Mouse (Mus musculus): ENCODE measurements at regions not wholly inside any gene's neighbourhood (a gene's known extent, or its start where the extent isn't known, plus 50 kb on each side); places are given as distances from the start of the nearest gene placed in this dataset.

DNA sequence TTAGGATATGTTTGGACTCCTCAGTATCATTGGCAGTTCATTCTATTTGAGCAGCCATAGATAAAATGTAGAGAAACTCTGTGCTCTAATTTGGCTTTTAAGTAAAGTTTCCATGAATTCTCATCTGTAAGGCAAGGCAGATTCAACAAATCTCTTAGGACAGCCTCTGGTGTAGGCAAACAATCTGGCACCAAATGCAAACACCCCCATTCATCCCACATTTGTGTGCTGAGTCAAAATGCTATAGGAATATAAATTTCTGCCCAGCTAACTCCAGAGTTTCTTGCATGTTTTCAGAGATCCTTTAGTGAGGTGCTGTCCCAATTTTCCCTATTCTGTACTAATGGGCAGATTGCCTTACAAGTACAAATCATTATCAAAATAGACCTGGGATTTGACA lies 695.7 kb upstream of the Kif18a start:
- DNase-seq (ENCODE audit: low read depth), result no peak

DNA sequence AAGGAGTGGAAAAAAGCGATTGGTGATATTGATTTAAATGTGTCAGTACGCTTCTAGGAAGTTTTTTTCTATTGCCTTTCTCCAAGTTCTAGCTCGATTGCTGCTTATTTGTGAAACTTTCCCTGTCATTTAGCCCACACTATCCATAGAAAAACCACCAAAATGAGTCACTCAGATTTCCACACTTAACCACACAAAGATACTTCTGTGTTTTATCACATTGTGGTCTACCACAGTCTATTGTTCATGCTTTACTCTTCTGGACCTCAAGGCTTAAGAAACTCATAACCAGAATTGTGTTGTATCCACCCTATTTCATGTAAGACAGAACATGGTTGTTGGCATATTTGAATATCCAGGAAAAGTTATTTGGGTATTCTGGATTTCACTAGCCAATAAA lies 687.0 kb upstream of the Kif18a start:
- no peak for DNase-seq (ENCODE audit: low read depth)

DNA sequence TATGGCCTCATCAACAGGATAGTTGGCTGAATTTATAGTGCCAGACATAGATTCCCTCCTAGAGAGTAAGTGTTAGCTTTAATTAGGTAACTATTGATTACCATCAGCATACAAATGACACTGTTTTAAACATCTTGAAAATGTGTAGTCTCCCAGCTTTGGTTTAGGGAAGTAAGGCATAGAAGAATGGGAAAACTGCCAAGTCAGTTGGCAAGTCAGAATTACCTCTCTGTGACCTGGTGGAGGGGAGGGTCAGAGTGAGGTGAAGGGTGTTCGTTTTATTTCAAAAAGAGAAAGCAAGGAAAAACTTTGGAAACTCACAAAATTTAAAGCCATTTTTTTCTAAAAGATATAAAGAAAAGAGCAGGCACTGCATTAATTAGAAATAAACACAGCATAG lies 680.2 kb upstream of the Kif18a start:
- no peak for DNase-seq (ENCODE audit: low read depth)

DNA sequence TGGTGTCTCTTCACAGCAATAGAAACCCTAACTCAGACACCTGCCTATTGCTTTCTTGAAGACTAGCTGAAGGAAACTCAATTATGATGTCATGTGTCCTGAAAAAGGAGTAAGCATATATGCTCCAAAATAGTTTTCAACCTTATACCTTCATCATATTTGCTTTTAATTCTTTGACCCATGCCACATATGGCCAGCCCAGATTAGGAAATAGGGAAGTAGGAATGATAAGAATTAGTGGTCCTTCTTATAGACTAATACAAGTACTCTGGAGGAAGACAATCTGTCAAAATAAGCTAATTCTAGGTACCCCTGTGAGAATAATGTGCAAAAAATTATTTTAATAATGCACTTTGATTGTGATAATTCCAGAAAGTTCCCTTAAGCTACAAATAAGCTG lies 661.0 kb upstream of the Kif18a start:
- no peak for DNase-seq (ENCODE audit: low read depth)

DNA sequence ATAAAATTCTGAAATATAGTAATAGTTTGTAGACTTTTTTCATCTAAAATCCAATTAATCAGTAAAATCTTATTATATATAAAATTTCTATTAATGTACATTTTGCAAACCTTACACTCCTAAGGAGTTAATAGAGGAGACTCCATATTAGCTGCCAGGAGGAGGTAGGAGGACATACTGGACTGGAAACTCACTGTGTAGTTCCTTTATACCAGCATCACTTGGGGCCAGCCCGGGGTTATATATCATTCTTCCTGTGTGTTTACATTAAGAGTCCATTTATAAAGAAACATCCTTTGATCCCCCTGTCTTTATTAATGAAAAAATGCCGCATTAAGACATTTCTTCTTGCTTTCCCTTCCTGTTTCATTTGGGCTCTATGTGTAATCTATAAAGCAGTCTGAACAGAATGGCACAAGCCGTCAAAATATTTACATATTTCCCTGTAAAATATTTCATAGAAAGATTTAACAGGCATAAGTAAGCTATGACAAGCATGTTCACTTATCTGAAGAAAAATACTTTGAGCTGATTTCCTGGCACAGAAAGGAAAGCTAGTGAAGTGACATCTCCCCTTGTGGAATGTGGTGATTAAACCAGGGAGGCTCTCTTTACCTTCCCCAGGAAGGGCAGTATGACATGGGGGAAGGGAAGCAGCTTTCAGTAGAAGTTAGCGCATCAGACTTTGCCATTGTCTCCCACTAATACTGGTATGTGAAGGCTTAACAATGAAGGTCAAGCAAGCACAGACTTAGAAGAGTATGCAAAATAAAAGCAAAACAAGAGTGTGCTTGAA lies 658.0 kb upstream of the Kif18a start:
- no peak for DNase-seq (ENCODE audit: low read depth)

DNA sequence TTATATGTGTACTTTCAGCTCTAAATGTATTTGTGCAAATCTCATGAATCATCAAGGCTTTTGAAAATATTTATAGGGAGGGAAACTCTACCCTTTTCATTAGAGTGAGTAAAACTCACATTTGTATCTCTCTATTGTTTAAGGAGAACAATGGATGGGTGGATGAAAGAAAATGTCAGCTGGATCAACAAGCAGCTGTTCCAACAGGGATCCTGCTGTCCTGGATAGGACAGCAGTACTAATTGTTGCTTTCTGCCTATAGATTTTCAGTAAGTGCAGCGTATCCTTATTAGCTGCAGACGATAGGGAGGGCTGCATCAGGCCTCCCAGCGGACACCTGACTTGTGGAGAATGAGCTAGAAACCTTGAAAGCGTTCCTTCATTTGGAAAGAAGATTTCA lies 644.9 kb upstream of the Kif18a start:
- DNase-seq (ENCODE audit: low read depth), result no peak

DNA sequence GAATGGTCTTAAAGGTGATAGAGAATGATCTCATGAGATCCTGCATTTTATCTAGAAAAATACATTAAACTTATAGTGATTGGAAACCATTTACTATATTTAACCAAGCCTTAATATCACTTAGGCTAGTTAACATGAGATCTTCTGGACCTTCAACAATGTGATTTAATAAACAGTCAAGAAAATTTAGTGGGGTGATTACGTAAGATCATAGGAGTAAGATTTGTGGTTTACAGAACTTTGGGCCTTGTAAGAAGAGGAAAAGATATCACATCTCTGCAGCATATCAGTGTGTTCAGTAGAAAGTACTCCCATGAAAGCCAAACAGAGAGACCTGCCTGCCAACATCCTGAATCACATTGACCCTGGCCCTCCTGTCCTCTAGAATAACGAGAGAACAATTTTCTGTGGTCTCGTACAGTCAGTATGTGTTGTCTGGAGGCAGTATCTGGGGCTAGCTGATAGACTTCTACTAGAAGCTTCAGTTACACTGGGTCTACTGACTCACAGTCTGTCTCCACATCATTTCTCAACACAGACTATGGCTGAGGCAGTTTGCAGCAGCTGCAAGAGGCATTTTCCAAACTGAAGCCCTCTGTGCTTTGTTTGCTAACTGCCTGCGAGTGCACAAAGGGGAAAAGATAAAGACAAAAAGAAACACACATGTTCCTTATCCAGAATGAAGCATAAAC lies 619.7 kb upstream of the Kif18a start:
- no peak for DNase-seq (ENCODE audit: low read depth)

DNA sequence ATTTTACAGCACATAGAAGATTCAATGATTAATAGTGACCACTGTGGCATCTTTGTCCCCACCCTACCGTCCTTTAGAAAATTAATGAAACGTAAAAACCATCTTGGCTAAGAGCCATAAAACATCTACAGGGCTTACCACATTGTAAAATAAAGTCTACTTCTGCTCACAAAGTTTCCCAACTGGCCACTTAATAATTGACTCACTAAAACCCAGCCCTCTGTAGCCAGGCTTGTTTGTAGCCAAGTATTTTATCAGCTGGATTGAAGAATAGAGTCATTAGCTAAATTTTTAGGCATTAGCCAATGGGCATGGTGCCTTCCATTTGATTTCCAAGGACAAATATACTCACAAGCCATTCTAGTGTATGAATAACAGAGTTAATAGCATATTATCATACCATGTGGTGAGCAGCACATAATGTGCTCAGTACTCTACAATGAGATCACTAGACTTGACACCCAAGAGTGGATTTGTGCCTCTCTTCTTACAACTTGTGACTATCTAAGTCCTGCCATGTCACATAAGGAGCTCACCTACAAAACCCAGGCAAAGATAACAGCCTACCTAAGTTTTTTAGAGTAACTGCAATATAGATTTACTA lies 602.7 kb upstream of the Kif18a start:
- no peak for DNase-seq (ENCODE audit: low read depth)

DNA sequence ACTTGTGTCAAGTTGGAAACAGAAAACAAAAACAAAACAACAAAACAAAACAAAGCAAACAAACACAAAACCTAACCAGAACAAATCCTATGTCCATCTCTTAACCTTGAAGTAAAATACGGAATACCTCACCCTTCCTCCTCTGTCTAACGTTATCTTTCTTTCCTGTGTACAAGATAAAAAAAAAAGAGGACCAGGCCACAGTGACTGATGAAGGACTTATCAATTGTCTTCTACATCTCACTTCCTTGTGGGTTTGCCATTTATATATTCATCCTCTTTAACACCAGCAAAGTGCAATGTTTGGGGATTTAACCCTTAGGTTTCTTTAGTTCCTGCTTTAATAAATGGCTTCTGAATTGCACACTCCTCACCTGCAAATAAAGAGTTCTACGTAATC lies 599.0 kb upstream of the Kif18a start:
- no peak for DNase-seq (ENCODE audit: low read depth)

DNA sequence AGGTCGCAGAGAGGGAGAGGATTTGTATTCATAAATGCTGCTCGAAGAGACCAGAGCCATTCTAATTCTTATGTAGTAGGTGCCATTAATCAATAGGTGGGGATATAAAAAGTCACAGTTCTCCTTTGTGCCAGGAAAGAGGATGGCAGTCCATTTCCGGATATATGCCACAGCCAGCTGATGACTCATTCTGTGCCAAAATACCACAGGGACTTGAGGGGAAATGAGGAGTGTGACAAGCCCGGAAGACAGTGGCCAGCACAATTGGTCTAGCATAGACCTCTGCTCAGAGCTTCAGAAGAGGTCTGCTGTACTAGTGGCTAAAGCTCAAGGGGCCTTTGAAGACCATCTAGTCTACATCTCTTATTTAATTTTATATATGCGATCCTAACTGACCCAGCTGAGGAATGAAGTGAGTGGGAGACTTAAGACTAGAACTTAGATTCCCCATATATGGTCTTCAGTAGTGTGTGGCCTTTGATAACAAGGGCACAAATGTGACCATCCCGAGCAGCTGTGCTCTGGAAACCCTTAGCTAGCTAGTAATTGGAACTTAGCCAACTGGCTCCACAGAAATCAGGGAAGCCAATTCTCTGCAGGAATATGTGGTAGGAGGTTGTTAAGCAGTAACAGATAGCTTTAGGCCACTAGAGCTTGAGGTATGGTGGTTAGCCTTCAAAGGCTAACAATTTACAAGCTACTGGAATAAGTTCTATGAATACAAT lies 594.4 kb upstream of the Kif18a start:
- DNase-seq (ENCODE audit: low read depth), result no peak

DNA sequence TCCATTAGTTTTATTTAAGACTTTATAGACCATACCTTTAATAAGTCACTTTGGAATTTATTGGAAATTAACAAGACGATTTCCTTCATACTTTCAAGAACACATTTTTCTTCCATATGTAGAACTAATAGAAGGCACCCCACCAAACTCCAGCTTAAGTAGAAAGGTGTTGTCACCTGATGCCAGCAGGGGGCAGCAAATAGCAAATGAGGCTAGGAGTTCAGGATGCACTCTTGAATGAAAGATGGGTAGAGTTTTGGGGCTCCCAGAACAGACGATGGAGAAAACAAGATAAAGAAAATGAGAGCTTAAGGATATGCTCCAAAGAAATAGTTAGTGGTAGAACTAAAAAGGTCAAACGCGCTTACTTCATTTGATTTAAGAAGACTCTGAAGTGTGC lies 590.4 kb upstream of the Kif18a start:
- DNase-seq (ENCODE audit: low read depth), result peak; percentile 5

DNA sequence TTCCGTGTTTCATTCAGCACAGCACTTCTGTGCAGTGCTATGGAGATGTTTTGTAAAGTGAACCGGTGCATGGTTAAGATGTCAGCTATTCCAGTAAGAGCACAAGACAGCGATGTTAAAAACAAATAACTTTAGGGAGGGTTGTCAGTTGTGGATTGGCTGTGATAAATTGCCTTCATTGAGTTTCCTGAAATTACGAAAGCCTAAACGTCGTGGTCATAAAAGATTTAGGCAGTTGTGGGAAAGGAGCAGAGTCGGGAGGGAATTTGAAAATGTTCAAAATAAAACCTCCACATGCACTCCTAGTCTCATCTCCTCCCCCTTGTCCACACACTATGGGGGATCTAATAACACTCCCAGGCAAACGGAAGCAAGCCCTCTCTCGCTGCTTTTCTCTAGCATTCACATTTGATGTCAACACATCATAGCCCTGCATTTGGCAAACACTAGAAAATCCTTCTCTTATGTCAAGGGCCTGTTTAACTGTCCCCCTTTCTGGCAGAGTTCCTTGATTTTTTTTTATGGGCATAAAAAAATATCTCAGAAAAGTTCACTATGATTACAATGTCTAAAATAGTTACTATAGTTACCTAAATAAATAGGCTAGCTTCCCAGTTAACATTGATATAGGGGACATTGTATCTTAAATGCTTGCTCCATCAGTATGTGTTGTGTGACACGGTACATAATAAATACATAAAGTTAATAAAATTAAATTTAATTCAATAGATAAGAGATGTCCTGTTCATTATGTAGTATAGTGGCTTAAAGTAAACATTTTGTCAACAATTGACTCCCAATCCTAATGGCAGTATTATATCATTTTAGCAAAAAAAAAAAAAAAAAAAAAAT lies 589.2 kb upstream of the Kif18a start:
- DNase-seq (ENCODE audit: low read depth), result no peak

DNA sequence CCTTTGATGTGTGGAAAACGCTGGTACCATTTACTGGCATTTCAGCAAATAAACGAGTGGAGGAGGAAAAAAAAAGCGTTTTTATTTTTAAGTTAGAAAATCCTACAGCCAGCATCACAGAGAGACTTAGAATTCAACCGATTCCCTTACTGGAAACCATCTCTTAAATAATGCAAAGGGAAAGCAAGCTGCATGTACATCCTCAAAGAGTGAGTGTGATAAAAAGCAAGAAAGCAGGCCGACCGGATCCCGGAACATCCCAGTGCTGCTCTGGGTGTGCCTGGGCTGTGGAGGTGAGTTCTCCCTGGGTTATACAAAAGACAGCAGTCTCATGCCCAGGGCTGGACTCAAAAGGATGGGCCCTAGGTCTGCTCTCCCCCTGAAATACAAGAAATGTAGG lies 579.2 kb upstream of the Kif18a start:
- DNase-seq (ENCODE audit: low read depth), result no peak

DNA sequence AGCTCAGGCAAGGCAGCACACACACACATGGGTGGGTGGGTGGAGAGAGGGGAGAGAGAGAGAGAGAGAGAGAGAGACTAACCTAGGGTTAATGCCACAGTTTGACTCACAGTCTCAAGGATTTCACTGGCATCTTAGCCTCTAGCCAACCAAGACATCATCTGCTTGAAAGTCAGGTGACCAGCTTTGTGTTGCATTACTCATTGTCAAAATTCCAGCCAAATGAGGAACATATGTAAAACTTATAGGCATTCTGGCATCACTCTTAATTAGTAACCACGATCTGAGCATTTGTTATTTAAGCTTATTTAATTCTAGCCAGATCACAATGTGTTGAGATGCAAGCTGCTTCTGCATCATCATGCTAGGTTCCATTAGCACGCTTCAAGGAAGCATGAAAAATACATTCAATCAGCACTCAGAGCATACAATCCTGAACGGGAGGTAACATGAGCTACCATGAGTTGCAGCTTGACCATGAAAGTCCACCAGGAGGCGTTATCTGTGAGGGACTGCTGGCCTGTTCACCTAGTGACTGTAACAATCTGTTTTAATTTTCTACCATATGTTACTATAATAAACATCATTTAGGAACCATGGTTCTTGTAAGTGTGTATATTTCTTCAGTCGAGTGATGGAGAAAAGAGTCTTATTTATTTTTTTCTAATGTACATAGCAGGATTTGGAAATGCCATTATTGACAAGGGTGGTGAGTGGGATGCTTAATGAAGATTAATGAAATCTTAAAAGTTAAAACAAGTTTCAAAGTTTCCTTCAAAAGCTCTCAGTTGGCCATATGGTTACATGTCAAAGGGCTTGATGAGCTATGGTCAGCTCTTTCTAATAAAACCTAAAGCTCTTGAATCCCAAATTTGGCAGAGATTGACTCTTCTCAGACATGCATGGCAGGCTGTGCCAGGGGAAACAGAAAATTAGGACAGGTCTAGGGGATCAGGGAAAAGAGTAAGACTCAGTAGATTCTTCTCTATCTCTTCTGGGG lies 572.4 kb upstream of the Kif18a start:
- DNase-seq (ENCODE audit: low read depth), result no peak

DNA sequence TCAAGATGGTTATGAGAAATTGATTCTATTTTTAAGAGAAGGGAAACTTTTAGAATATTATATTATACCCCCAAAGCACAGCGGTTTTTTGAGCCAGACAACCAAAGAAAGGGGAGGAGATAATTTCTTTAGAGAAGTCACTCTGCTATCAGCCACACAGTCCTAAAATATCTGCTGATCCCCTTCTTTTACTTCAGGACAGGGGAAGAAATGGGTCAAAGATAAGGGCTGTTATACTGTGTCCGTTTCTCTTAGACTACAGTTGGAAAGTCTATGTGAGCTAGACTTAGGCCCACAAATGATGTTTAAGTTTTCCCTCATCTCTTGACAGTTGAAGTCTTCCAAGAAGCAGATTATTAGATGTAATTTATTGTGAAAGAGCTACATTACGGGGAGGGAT lies 538.5 kb upstream of the Kif18a start:
- DNase-seq (ENCODE audit: low read depth), result no peak

DNA sequence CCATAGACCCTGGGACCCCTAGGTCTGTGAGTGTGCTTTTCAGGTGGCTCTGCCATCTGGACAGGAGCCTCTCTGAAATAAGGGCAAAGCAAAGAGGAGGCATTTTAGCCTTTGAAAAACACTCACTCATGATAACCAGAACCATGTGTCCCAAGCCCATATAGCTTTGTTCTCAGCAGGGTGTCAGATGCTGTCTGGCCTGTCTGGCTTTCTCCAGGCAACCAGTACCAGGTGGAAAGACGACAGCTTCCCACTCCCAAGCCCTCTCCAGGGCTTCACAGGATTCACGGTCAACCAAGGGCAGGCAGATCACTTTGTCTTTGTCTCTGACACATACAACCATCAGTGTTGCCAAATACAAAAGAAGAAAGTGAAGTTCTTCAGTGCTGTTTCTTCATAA lies 537.0 kb upstream of the Kif18a start:
- DNase-seq (ENCODE audit: low read depth), result no peak

DNA sequence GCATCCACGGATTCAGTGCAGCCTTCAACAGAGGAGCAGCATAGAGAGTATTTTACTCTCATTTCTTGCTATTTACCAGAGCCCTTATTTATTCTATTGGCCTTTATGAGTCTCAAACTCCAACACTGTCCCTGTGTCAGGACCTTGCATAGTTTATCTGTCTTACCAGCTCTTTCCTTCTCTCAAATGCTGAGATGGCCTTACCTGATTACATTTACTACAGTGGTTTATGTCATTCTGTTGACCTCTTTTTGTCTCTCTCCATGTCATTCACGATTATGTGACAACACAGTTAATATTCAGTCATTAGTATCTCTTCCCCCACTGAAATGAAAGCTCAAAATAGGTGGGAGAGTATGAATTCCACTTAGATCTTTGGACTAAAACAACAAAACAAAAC lies 535.7 kb upstream of the Kif18a start:
- no peak for DNase-seq (ENCODE audit: low read depth)

DNA sequence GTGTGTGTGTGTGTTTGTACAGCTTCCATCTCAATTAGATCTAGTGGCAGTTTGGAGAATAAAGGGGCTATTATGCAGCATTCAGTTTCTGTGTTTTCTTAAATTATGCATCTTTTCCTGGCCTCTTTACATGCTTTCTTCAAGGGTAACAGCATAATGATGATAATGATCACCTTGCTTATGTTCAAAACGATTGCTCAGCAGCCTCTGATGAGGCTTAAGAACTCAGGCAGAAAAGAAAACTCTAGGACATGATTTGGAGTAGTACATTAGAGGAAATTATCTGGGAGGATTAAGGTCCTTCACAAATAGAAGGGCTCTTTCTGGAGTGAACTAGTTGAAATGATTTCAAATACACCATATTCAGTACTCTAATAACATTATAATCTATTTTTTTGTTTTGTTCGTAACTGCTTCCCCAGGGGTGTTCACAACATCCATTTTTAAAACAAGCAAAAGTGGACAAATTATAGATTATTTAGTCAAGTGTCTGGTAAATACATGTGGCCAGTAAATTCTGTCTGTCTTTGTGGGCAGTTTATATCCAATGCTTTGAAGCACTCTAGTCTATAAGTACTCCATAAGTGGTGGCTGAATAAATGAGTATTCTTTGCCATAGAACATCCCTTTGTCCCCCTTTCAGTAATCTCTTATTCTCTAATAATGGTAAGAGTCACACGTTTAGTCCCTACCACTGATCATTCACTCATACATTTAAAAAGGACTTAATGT lies 526.9 kb upstream of the Kif18a start:
- no peak for DNase-seq (ENCODE audit: low read depth)

DNA sequence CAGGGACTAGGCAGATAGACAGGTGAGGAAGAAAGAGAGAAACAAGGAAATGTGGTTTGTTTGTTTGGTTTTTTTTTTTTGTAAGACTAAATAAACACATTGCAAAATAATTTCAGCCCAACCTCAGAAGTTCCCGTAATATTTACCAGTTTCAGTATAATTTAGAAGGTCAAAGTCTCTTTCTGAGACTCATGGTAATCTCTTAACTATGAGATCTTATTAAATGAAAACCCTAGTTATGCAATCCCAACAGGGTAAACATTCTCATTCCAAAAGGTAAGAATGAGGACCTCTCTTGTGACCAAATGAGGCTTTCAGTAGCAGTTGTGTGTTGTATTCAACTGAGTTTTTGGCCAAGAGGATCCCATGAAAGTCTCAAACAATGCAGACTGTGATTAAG lies 524.7 kb upstream of the Kif18a start:
- no peak for DNase-seq (ENCODE audit: low read depth)

DNA sequence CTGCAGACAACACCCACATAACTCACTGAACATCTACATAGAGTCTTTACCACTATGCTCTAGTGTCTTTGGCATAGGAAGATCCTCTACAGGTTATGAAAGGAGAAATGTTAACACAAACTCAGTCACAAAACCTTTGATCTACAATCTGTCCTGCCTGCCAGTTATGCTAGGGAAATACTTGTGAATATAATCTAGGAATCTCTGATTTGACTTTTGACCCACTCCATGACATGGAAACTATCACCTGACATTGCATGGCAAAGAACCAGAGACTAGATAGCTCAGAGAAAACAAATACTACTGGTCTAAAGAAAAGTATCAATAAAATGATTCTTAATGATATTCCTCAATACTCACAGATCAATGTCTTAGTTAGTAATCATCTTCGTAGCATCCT lies 524.3 kb upstream of the Kif18a start:
- no peak for DNase-seq (ENCODE audit: low read depth)
